Mouse (Mus musculus) adrenal gland (tissue): ENCODE data around the gene Tnfrsf9.
"Not testable (repeated sequence)": the region's sequence is repeated elsewhere in the genome, so short reads cannot be mapped to it uniquely, and the experiment has no call there.

Experiments
- intact Hi-C: fragments of 180-260 bp; cut with DNase I; formaldehyde crosslinking; loops from one replicate; pipeline ENCODE4 v1.15.1; 2025
- long read RNA-seq, 2 experiments: library from polyadenylated mRNA; unstranded; transcript quantifications; one replicate each; pipeline ENCODE4 v2.0.0; 2020; ENCODE audit warnings: borderline replicate concordance in 1 of 2; ENCODE audit not compliant: insufficient replicate concordance in 1 of 2

Gene Tnfrsf9
- long read RNA-seq, experiment 1 = 0 reads
- long read RNA-seq, experiment 2, partial matches to known transcripts = 0 of 1 reads
- long read RNA-seq, experiment 2, other reads (novel, unspliced or antisense) = 1 of 1 reads

DNA sequence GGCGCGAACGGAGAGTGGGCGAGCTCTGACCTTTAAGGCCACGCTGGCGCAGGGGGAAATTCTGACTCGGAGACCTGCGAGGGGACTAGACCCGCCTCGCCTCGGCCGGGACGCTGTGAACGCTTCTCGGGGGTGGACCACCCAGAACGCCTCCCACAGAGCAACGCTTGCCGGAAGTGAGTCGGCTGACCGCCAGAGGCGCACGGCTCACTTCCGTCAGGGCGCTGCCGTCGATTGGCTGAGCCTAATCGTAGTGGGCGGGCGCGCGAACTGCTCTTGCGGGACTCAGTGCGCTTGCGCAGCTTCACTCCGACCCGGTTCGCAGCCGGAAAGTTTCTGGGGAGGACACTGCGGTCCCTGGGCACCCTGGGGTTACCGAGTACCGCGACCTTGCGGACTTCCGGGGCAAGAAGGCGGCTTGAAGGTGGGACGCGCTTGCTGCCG, at the start of gene Tnfrsf9, which contains the start of gene Park7:
TSS of gene Tnfrsf9 (plus strand) at position 273 of the 444 bp plus-strand sequence.
TSS of gene Park7 (minus strand) at position 148 of the 444 bp plus-strand sequence.
- intact Hi-C loops = no loop called here

DNA sequence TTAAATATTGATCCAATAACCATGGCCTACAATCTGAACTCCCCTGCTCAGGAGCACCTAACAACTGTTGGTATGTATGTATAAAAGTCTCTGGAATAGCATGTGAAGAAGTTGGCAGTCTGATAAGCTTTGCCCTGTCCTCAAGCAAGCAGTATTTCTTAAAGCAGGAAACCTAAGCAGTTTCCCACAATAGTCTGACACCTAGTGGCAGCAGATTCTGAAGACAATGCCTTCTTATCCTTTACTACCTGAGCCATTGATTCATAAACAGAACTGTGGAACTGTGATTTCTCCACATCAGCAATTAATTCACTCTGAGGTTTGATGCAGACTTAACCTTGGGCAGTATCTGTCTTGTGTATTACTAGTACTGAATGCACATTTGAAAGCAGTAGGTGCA, 49.0 kb upstream of the Tnfrsf9 start:
- intact Hi-C loops = no loop called here

DNA sequence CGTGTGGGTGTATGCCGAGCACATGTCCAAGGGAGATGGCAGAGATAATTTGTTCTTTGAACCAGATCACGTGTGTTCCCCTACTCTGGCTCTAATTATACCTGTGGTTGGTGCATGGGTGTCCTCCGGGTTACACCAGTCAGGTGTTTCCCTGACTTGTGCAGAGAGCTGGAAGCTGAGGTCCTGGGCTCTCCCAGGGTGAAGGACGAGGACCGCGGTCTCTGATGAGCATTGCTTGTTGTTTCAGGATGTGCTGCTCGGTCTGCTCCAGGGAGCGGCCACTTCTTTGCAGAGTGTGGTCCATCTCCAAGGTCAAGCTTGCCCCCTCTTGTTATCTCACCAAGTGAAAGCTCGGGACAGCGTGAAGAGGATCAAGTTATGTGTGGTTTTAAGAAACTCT, 48.3 kb upstream of the Tnfrsf9 start:
- intact Hi-C loops = no loop called here

DNA sequence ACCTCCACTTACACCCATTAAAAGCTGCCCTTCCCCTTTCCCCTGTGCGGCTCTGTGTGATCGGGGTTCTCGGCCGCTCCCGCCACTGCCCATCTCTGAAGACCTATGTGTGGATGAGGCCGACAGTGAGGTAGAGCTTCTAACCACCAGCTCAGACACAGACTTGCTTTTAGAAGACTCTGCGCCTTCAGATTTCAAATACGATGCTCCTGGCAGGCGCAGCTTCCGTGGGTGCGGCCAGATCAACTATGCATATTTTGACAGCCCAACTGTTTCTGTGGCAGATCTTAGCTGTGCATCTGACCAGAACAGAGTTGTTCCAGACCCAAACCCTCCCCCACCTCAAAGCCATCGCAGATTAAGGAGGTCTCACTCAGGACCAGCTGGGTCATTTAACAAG, 47.9 kb upstream of the Tnfrsf9 start:
- intact Hi-C loops = no loop called here

DNA sequence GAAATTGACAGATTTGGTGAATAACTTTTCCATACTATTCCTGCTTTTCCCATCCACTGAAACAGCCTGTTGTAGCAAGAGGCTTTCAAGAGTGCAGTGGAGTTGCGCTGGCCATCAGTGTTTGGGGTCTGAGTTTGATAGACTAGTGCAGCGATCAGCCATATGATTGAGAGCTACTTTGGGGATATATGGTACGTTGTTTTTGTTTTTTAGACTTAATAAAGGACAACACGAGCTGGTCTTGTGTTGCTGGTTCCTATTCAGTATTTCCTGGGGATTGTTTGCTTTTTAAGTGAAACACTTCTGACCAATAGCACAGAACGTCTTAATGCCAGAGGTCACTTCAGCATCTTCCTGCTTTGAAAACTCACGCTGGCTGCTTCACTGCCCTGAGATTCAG, 46.2 kb upstream of the Tnfrsf9 start:
- intact Hi-C loops = no loop called here

DNA sequence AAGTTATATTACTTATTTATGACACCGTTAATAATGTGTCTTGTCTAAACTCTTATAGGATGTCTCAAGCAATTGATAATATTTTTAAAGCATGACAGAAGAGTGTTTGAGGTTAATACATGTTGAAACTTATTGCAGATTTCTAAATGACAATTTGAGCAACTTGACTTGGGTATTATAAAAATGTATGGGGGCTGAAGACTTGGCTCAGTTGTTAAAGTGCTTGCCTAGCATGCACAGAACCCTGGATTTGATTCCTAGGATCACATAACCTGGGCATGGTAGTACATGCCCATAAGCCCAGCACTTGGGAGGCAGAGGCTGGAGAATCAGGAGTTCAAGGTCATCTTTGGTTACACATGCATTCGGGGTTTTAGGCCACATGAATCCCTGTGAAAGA, 45.5 kb upstream of the Tnfrsf9 start:
- intact Hi-C loops = no loop called here

DNA sequence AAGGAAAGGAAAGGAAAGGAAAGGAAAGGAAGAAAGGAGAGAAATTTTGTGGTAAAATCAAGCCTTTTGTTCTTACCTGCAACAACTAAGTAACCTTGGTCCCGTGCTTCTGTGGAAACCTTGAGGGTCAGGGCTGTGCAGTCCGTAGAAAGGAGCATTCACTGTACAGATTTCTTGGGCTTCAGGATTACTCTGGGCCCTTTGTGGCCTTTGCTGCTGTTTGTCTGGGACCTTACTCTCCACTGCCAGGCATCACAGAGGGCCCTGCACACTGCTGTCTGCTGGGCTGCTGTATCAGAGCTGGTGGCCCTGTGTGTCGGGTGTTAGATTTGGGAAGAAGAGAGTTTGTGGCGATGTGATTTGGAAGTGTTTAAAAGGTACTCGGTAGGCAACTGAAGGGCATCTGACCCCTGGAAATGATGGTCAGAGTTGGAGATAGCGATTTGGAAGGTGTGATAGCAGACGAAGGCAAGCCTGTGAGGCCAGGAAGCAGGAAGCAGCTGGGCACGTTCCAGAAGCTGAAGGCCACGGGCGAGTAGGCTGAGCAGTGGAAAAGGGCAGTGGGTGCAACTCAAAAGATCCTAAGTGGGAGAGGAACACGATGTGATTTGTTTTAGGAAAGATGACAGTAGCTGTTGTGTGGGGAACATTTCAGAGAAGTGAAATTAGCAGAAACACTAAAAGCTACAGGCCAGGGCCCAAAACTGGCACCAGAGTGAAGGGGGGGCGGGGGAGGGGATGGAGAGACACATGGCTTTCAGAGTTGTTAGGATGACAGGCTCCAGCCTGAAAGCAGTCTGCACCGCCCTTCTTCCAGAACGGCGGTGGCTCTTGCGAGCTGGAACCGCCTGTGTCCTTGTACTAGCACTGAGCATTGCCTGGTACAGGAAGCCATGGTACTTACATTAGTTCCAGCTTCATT, 44.8 kb upstream of the Tnfrsf9 start:
- intact Hi-C loops = no loop called here

DNA sequence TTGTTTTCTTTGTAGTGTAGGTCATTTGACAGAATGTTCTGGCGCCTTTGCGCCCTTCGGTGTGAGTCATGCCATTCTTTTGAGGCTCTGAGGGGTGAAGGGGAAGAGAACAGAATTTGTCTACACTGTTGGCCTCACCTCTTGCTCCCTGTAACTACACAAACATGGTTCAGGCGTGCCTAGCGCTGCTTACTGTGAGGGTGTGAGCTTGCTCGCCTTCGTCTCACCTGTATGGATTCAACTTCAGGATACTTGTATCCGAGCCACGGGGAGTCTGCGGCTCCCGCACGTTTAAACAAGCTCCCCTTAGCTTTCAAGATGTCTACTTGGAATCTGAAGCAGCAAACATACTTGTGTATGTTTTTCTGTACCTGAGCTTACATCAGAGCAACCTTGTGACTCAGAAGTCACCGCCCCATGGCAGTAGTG, 43.4 kb upstream of the Tnfrsf9 start:
- intact Hi-C loops = no loop called here

DNA sequence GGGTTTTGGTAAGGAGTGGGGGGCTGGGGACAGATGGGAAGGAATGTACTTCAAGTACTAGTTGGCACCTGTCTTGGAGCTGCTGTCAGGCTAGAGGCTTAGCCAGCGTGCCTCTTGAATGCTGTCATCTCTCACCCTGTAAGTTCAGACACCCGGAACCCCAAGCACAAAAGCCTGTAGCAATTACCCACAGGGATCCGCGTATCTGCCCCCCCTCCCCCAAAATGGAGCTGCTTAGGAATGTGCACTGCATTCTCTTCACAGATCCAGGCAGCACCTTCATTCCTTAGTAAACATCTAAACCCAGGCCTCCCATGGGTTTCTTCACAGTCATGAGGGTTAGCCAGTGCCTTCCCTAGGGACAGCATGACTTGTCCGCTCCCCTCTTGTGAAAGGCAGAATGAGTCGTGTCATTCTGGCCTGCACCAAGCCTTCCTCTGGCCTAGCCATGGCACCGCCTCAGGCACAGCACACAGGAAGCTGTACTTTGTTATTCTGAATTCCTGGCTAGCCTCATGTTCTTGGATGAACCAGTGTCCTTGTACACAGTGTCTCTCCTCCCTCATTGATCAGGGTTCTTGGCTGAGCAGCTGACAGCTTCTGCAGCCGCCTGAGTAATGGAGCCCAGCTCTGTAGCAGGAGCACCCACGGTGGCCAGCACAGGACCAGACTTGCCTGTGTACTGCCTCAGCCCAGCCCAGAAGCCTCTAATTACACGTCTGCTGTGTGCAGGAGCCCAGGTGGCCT, 42.8 kb upstream of the Tnfrsf9 start:
- intact Hi-C loops = no loop called here

DNA sequence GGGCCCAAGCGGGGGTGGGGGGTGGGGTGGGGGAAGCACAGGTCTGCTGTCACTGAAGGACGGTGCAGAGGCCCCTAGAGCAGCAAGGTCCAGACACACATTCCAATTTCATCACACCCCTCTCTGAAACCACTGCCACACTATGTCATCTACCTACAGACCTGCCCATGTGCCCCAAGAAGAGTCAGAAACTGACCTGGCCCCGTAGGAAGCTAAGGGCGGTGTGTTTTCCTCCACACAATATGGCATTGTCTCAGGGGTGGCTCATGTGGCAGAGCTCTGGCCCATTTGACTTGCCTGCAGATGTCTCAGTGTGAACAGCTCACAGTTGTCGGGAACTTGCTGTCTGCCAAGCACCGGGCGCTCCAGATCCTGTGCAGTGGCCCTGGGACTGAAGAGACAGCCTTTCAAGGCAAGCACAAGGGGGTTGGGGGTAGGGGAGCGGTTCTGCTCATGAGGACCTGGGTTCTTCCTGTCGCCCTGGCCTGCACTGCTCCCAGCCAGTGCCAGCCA, 42.2 kb upstream of the Tnfrsf9 start:
- intact Hi-C loops = no loop called here

DNA sequence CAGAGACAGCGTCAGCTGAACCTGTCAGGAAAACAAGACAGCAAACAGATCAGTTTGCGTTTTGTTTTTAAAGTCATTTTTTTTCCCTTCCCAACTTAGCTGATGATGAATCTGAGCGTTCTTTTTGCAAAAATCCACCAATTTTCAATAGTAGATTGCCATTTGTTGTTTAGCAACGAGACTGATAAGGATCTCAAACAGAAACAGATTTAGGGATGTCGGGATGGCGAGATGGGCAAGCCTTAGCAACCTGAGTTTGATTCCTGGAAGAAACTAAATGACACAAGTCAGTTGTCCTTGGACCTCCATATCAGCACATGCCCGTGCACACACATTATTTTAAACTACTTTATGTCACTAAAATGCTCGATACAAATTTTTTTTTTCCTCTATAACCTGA, 41.7 kb upstream of the Tnfrsf9 start:
- intact Hi-C loops = no loop called here

DNA sequence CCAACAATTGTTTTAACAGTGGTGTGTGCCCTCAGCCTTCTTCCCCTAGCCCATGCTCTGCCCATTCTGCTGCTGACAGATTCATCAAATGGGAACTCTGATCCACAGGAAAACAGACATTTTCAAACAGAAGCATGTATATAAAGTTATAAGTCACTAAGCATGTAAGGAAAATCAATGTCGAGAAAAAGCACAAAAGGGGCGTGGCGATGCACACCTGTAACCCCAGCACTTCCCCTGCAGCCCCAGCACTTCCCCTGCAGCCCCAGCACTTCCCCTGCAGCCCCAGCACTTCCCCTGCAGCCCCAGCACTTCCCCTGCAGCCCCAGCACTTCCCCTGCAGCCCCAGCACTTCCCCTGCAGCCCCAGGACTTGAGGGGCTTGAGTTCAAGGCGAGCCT, 39.9 kb upstream of the Tnfrsf9 start:
- intact Hi-C loops = not testable (repeated sequence)

DNA sequence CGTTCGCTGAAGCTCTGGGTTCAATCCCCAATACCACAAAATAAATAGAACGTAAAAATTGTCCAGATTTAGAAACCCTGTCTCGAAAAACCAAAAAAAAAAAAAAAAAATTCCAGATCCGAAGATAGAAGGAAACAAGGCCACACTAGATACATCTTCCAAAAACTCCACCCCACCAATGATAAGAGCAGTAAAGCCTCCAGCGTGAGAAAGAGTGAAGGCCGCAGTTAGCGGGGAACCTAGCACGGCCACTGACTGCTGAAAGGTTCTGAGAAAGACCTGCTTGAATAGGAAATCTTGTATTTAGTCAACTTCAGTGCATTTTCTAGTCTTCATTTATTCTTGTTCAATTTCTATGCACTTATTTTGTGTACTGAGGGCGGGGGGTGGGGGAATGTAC, 39.0 kb upstream of the Tnfrsf9 start:
- intact Hi-C loops = no loop called here

DNA sequence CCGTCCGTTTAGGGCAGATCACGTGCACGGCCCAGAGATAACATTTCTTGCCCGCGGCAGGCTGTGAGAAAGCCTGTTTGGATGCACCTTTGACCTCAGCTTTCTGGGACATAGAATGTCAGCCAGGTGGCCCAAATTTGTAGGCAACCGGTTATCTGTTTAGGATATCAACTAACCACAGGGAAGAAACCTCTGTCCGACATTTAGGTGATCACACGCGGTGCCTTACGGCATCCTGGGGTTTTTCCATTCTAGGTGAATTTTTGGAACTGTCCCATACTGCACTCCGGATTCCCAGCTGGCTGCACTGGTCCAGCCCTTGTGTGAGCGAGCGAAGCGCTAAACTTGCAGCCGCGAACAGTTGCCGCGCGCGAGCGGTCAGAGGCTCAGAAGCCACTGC, 34.7 kb upstream of the Tnfrsf9 start:
- intact Hi-C loops = no loop called here

DNA sequence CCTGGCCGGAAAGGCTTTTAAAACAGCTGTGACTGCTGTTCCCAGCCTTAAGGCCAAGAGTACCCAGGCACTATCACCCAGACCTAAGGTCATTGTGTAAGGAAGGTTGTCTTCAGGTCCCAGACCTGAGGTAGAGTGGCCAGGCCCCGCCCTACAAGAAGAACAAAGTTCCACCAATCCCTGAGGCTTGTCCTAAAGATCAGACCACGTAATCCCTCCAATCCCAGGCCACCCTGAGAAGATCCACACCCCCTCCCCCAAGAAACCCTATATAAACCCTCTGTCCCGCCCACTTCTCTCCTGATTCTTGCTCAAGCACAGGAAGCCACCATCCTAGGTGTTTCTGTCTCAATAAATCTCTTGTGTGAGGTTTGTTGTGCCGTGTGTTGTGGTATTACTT, 34.0 kb upstream of the Tnfrsf9 start:
- intact Hi-C loops = no loop called here

DNA sequence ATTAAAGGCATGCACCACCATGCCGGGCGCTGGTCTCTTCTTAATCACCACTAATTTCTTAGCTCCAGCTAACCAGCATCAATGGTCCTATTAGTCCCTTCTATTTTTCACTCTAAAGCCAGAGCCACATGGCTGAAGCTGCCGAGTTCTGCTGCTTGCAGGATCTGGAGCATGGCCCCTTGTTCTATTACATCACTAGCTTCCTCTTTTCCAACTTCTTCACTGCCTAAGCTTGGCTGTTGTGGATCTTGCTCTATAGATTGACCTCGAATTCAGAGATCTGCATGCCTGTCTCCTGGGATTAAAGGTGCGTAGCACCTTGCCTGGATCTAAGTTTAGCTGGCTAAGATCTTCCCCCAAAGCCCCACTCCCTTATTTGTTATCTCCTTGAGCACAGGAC, 31.7 kb upstream of the Tnfrsf9 start:
- intact Hi-C loops = no loop called here

DNA sequence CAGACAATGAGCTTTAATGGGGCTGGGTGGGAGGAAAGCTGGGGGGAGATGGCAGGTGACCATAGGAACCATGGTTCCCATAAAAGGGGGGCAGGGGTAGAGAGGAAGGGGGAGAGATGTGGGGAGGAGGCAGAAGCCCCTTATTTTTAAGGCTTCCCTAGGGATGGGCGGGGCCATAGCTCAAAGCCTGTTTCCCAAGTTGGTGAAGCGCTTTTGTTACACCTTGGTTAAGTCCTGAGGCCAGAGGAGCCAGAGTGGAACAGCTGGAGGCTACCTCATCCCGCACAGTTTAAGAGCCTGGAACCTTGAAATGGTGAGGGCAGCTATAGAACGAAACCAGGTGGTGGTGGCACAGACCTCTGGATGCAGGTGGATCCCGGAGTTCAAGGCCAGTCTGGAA, 26.5 kb upstream of the Tnfrsf9 start:
- intact Hi-C loops = no loop called here

DNA sequence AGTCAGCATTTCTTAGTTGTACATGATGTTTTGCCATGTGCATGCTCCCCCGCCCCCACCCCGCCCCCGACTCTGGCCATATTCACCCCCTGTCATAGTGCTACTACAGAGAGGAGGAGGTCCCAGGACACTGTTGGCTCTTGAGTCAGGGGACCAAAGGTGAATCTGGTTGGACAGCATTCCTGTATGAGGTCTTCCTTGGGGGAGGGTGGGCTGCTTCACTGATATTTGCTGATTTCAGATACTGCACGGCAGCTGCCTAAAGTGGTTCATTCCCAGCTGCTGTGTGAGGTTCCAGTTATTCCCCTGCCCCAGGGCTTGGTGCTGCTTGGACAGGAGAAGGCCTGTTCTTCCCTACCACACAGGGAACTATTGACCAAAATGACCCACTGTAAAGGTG, 25.9 kb upstream of the Tnfrsf9 start:
- intact Hi-C loops = no loop called here

DNA sequence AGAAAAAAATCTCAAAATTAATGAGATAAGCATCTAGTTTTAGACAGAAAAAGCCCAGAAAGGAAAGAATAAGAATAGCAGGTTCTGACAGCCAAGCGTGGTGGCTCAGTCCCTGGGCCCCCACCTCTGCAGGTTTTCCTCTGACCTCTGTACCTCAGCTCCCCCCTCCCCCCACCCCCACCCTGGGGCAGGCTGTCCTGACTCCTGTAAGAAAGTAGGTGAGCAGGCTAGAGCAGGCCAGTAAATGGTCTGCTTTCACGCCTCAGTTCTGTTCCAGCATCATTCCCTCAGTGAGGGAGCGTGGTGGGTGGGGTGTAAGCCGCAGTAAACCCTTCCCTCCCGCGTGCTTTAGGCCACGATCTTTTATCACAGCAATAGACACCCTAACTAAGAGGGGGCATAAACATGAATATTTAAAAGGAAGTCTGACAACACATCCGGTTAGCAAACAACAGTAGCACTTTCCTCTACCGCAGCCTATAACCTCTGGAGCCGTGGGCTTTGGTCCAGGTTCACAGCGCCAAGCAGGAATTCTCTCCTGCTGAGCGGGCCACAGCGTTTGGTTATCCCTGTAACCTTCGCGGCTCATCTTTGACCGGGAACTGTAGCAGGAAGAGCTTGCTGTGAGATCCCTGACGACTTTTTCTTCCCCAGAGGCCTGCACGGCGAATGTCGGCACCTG, 24.9 kb upstream of the Tnfrsf9 start:
- intact Hi-C loops = no loop called here

DNA sequence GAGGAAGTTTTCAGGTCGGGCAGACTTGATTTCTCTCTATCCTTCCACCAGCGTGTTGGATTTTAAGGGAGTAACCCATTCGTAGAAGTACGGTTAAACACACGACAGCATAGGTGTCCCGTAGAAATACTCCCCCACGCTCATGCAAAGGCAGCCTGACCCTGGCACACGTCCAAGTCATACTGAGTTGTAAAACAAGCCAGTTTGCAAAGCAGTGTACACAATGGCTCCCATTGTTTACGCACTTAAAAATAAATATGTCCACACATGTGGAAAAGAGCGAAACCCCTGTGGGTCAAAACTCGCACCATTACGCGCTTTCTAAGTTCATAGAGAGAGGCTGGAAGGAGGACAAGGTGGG, 24.4 kb upstream of the Tnfrsf9 start:
- intact Hi-C loops = no loop called here

DNA sequence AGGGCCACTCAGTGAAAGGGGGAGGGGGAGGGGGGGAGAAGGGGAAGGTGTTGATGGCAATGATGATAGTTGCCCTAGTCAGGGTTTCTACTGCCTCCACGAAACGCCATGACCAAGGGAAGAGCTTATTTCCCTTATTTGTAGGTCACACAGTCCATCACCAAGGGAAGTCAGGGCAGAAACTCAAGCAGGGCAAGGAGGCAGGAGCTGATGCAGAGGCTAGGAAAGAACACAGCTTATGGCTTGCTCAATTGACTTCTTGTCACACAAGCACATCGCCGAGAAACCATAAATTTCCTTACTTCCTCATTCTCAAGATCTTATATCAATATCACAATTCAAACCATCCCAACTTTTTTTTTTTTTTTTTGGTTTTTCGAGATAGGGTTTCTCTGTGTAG, 23.1 kb upstream of the Tnfrsf9 start:
- intact Hi-C loops = no loop called here
